Mouse (Mus musculus) adrenal gland, adult 8-10 months (tissue): ENCODE data around the gene Afg1l. TPM values are rescaled to one million over a fixed set of nuclear protein-coding genes. Genes with fewer than 3 reads are reported as not detected.

Experiments used
- DNase-seq: peaks from one replicate; pipeline ENCODE4 v3.0.0; 2022
- total RNA-seq, 4 experiments: library from RNA; stranded (reverse); gene quantifications; 2 replicates each; pipeline ENCODE4 v1.2.4; 2022

The Afg1l gene
- total RNA-seq, 4 experiments from 2014 or later, result 16.8 to 21.0 (median 18.7) TPM

DNA sequence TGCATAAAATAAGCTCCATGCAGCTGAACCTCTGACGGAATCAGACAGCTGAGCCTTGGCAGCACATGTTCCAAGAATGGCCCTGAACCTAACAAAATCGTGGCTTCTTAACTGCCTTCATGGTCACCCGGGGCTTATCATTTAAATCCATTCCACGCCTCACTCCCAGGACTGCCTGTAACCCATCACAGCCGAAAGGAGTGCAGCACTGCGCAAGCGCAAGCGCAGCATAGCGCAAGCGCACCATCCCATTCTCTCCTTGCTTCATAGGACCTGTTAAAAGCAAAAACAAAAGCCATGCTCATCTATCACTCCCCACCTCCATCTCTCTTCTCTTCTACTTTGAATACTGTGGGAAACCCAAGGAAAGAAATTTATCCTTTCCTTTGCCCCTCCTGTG lies 114.1 kb downstream of the Afg1l start:
- no peak for DNase-seq

DNA sequence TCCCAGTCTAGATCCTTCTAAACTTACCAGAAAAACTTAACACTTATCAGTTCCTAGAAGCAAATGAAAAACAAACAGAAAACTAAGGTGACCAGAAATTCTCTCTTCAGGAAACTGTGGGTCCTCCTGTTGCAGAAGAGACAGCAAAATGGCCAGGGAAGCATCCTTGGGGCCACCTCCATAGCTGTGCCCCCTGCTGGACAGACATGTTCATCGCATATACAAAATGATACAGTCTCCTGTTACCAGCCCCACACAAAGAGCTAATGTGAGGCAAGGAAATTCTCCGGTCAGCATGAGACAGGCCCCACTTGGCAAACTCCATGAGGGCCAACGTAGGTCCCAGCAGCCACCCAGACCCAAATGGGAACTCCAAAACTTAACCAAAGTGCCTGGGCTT lies 122.4 kb downstream of the Afg1l start:
- no peak for DNase-seq

DNA sequence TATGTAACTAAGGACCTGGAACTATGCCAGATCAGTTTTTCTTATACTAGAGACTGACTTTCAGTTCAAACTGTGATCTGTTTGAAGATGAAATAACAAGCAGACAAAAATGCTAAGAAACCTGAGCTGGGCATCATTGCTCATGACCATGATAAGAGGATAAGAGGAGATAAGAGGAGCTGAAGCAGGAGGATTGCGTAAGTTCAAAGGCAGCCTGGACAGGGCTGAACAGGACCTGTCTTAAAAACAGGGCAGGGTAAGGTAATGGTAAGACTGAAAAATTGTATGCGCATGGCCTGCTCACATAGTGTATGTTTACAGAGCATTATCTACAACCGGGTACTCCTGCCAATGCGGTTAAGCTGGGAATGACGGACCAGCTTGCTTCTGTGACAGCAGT lies 130.4 kb downstream of the Afg1l start:
- no peak for DNase-seq

DNA sequence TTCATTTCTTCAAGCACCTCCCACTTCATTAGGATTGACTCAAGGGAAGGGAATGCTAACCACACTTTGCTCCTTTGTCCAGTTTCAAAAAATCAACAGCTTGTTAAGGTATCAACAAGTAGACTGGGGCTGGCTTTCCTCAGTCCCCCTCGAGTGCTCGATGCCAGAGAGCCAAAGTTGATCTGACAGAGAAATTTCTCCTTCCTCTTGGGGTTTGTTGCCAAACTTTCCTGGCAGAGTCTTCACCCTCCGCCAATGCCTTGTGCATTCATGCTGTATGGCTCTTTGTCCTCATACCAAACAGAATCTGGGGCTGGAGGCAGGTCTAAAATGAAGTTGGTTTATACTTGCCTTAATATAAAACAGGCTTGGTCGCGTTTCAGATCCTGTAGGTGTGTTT lies 131.2 kb downstream of the Afg1l start:
- no peak for DNase-seq

DNA sequence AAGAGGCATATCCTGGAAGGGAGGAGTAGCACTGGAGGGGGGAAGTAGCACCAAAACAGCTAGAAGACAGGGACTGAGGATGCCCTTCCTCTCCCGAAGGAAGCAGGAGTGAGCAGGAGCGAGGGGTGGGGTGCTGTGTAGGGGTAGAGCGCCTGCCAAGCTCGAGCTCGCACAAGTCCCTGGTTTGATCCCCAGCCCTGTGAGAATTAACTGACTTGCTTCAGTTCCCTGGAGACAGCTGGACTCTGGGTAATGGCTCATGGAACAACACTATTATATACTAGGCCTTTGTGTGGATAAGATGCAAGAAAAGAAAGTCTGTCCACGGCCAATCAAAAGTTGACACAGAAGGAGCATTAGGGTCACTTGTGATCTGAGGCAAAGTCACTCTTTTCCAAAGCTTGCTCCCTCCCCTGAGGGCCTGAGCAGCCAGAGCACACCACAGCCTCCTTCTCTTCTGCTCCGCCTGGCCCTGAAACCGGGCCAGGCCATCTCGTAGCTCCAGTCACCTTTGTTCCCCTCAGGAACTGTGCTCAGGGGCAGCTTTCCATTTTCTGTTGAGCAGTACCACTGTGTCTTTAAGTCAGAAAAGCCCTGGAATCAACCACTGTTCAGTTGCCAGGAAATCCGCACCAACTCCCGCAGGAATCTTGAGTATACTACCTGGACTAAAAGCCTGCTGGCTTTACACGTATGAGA lies 132.0 kb downstream of the Afg1l start:
- no peak for DNase-seq

DNA sequence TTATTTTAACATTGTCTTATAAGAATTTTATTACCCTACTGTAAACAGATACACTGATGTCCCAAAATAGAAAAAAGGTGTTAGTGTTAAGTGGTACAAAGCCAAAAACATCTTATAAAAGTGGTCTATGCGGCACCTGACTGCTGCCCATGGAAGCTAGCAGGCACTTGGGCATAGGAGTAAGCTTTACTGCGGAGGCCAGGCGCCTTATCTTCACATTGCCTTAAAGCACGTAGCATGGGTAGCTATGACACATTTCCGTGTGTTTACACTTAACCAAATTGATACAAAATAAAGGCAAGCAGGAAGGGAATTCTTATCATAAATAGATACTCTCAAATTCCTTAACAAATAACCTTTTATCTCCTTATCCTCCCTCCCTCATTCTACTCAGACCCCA lies 135.7 kb downstream of the Afg1l start:
- DNase-seq, result no peak

DNA sequence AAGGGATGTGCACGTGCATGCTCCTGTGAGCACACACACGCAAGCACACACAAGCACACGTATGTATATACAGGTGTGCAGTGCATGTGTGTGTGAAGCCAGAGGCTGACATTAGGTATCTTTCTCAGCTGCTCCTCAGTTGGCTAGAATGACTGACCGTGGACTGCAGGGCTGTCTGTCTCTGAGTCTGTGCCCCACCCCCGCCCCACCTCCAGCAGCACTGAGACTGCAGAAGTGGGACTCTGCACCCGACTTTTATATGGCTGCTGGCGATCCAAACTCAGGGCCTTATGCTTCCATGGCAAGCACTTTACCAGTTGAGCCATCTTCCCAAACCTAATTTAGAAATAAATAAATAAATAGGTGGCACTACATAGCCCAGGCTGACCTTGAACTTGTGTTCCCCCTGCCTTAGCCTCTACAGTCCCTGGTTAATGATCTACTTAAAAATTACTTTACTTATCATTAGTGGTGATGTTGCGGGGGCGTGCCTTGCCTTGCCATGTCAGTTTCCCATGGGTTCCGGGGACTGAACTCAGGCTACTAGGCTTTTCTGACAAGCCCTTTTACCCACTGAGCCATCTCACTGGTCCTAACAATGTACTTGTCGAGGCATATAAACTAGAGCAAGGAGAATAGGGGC lies 136.4 kb downstream of the Afg1l start:
- no peak for DNase-seq

DNA sequence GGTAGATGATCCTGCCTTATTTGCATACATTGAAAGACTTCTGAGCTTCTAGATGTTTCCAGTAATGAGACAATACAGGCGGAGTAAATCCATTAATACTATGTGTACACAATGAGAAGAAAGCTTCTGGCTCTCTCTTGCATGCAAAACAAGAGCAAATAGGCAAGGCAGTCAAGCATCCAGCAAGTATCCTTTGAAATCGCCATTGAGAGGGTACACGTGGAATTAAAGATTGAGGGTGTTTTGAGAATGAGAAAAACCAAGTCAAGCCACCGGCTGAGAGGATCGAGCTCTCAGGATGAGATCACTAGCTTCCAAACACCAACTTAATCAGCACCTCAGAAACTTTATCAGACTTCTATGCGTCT lies 138.0 kb downstream of the Afg1l start:
- DNase-seq, result no peak

DNA sequence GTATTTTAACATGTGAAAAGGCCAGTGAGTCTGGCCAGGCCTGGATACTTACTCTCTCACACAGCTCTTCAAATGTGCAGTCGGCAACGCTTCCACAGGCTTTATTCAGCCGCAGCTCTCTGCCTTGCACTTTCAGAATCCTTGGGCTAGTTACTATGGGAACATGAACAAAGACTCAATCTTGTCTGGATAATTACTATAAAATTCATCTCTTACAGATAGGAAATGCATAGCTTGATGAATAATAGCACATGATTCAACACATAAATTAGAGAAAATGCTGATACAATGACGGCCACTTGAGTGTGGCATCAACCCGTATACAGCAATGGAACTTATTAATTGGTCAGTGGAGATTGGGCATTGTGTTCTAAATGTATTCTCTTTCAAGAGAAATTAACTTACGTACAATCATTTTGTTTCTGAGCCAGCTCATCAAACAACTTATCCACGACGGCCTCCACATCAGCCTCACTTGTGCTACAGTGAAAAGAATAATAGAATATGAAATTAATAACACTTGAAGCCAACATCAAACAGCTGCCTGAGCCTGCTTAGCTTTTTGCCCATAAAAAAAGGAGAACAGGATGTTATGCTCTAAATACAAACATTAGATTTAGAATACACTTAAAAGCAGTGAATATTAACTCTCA lies 138.5 kb downstream of the Afg1l start:
- no peak for DNase-seq

DNA sequence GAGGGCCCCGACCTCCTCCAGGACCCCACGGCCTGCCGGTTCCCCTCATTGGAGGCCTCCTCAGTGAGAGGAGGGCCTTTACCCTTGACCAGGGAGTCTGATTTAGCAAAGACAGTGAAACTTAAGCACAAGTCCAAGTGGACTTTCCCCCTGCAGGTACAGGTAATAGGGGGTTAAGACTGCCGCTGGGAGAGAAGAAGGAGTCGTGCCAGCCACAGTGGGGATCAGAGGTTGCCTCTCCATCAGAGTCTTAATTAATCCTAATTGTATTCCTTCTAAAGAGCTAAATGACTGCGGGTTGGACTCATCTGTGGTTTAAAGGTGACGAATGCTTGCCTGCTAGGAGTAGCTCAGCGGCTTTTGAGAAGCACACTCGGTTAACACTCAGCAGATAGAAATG lies 139.9 kb downstream of the Afg1l start:
- no peak for DNase-seq

DNA sequence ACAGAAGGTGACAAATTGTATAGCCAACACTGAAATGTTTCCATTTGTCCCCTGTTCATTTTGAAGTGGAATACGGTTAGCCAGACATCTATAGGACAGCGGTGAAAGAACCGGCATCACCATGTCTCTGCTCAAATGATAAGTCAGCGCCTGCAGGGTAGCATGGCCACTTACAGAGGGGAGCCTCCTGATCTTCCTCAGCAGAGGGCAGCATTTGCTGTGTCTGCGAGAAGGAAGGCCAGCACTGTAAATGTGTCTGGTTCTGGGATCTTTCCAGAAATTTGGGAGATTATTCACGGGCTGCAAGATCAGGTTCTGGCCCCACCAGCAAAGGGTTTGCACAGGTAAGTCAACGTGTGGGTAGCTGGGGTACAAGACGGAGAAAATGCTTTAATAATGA lies 150.8 kb downstream of the Afg1l start:
- no peak for DNase-seq

DNA sequence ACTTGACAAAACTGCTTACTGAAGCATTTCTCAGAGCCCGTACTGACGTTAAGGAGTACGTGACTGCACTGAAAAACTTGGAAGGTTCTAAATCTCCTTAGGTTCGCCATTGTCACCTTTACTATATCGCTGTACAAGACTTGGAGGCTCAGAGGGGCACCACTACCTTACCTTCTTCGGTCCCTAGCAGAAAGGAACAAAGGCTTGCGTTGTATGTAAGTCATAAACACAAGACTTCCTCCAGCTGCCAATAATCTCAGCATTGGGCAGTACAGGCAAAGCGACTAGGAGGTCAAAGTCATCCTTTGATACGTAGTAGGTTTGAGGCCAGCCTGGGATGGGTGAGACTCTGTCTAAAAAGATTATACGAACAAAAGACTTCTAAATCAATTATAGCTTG lies 153.1 kb downstream of the Afg1l start:
- no peak for DNase-seq

DNA sequence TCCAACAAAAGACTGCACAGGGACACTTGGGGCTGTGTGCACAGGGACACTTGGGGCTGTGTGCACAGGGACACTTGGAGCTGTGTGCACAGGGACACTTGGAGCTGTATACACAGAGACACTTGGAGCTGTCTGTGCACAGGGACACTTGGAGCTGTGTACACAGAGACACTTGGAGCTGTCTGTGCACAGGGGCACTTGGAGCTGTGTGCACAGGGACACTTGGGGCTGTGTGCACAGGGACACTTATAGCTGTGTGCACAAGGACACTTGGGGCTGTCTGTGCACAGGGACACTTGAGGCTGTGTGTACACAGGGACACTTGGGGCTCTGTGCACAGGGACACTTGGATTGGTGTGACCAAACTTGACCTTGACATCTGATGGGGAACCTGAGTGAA lies 154.4 kb downstream of the Afg1l start:
- DNase-seq, result no peak

DNA sequence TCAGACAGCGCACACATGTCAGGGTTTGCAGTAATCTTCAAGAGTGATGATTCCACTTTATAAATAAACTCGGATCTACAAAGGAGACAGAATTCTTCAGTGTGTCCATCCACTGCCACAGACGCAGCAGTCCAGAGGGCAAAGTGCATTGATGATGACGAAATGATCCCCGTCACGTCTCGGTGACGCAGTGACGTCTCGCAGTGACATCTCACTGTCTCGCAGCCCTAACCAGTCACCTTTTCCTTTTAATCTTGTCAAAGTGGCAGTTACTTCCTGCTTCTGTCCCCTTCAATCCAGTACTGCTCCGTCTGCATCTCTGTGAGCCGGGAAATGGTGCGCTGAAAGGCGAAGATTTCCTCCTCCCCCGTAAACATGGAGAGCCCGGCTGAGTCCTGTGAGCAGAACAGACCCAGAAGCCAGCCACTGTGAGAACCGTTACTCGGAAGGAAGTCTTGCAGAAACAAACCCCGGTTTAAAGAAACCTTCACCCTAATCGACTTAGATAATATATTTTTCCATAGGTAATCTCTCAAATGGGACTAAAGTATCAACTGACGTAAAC lies 165.1 kb downstream of the Afg1l start:
- DNase-seq, result no peak

DNA sequence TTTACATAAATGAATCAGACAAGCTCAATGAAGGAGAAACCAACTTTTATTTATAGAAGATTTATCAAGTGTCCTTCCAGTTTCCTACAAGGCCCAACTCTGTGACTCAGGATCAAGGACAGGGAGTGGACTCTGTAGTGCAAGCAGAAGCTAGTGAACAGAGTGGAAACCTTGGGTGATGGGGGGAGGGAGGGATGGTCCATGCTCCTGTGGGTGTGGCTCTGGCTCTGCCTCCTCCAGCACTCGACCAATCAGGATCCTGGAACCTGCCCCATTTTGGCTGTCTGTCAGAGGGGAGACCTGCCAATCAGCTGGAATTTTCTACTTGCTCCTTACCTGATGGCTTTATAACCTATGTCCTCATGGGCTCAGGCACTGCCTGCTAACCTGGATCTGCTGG lies 165.8 kb downstream of the Afg1l start:
- DNase-seq, result peak; percentile 78

DNA sequence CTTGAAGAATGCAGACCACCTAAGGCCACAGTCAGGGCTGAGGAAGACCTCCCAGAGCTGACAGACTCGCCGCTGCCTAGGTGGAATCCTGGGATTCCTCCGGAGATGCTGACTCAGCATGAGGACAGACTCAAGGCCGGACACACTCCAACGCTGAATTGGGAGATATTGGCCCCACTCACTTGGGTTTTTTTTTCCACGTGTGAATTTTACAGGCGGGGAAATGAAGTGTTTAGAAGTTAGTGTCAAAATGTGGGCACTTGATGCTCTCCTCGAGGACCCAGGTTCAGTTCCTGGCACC lies 169.7 kb downstream of the Afg1l start:
- DNase-seq, result no peak

DNA sequence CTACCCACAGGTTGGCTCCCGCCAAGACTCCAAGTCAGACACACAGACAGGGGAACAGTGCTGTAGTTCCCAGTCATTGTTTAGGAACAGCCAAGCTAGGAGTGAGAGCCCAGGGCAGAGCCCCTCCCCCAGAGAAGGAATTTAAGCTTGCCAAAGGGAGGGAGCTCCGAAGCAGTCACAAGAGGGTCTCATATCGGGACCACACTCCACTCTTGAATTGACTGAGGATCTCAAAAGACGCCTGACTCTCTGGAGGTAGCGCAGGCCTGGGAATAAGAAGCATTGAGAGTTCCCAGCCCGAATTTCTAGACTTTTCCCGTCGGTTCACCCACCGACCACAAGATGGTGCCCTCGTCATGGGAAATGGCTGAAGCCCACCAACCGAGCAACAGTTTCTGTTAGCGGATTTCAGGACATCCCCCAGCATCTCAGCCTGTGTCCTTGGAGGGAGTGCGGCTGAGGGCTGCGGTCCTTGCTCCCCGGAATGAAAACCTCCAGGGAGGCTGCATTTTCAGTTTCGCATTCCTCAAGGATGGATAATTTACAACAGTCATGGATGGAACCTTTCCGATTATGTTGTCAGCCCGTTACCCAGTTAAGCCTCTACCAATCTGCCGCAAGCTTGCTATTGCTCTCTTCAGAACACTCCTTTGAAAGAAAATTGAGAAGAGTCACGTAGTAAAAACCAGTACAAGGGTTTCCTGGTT lies 170.2 kb downstream of the Afg1l start:
- DNase-seq, result peak; percentile 48

DNA sequence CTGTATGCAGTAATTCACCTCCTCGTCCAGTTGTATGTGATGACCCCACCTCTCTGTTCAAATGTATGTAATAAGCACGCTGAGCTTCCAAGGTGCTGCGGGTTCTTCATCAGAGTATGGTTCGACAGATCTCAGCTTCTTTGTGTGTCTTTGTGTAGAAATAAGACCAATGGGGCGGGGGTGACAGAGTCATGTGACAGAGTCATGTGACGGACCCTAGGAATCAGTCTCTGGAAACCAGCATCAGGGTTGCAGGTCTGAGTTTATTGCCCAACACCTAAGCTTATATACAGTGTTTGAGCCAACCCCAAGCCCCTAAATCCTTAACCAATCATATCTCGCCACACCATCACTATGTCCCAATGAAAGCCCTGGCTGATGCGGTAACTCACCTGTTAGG lies 171.9 kb downstream of the Afg1l start:
- no peak for DNase-seq

DNA sequence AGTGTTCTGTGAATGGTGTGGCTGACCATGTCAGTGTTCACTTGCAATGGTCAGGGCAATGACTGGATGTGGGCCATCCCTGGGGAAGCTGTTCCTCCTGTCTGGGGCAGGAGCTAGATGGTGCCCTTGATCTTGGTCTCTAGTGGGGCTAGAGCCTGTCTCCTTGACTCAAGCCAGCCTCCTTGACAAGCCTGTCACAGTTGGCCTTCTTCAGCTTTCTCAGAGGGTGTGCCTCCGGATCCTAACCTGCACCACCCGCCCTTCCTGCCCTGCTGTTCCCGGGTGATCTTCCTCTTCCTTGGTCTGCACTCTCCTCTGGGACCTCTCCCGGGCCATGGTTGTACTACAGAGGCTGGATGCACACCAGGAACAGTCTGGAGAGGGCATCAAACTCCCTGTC lies 177.6 kb downstream of the Afg1l start:
- no peak for DNase-seq

DNA sequence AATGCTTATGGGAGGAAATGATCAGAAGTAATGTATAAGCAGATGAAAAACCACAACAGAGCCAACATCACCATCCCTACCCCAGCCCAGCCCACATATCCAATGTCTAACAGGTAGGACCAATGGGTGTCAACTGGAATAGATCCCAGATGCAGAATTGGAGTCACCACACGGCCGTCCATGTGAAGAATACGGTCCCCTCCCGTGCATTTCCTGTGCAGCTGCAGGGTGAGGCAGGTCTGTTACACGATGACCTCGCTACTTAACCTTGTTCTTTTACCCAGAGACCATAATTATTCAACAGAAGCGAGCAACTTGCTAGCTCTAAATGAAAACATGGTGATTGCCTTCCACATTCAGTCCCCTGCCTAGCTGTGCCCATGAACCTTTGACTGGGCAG lies 178.4 kb downstream of the Afg1l start:
- DNase-seq, result peak; percentile 24

DNA sequence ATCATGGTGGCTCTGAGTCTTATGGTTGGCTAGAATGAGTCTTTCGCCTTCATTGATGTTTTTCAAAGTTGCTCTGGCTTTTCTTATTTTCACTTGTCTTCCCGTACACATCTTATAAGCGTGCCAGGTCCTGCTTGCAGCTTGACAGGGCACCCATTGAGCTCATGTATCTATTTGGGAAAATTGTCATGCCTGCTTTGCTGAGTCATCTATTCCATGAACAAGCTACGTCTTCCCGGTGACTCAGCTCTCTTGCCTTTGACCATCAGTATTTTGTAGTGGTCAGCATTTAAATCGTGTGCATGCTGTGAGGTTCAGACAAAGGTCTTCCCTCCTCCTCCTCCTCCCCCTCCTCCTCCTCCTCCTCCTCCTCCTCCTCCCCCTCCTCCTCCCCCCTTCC lies 178.9 kb downstream of the Afg1l start:
- peak; percentile 23 for DNase-seq

DNA sequence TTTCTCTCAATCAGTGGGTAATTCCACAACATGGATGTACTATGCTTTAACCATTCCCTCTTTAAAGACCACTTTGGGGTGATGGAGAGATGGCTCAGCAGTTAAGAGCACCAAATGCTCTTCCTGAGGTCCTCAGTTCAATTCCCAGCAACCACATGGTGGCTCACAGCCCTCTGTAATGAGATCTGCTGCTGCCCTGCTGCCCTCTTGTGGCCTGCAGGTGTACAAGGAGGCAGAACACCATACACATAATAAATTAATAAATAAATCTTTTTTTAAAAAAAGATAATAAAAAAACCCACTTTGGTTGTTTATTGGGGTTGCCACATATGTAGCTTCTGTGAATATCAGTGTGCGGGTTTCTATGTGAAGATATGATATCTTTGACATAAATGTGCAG lies 180.4 kb downstream of the Afg1l start:
- DNase-seq, result no peak

DNA sequence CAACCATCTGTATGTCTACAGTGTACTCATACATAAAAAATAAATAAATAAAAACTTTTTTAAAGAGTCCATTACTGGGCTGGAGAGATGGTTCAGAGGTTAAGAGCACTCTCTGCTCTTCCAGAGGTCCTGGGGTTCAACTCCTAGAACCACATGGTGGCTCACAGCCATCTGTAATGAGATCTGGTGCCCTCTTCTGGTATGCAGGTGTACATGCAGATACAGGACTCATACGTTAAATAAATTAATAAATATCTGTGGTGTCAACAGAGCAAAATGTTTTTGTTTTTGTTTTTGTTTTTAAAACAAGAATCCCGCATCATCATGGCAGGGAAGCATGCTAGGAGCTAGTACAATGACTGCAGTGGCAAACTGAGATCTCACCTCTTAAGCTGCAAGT lies 181.3 kb downstream of the Afg1l start:
- no peak for DNase-seq

DNA sequence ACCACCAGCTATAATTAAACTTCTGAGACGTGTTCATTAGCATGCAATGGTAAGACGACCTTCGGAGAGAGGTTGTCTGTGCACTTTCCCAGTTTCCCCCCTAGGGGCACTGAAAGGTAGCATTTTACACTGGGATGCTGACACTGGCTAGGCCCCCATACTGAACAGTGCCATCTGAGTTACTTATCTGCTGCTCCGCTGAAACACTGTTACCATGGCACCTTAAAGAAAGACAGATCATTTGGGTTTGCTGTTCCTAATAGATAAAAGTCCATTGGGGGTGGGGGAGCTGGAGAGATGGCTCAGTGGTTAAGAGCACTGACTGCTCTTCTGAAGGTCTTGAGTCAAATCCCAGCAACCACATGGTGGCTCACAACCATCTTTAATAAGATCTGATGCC lies 181.8 kb downstream of the Afg1l start:
- no peak for DNase-seq
